Mouse (Mus musculus): Measurements from ENCODE around the gene Il13ra2. TPM values are rescaled to one million over a fixed set of nuclear protein-coding genes. Genes with fewer than 3 reads are reported as not detected.
"Not testable (repeated sequence)": the region's sequence is repeated elsewhere in the genome, so short reads cannot be mapped to it uniquely, and the experiment has no call there.

Gene Il13ra2
- total RNA-seq (2021): 1 to 10 TPM in 1 of 2 experiments, under 1 TPM in 1; 0.67 to 1.6 TPM
- long read RNA-seq, experiment 1, partial matches to known transcripts: 0 of 1 reads
- long read RNA-seq, experiment 1, other reads (novel, unspliced or antisense): 1 of 1 reads
- long read RNA-seq, experiment 2, partial matches to known transcripts: 0 of 3 reads
- long read RNA-seq, experiment 2, other reads (novel, unspliced or antisense): 3 of 3 reads

DNA sequence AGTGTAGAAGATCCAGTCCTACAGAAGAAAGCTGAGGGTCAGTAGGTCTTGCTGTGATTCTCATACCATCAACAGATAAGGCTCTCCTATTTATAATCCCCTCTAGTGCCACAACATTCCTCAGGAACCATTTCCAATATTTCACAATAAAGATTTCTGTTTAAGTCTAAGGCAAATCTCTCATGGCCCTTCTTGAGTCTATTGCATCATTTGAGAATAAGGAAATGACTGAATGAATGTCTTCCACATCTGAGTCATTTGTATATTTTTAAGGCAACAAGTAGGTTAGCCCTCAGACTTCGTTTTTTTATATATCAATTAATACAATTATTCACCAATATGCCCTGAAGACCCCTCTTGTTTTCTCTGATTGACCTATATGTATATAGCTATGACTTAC is at the start of gene Il13ra2:
Il13ra2 (minus strand) TSS at position 64 of the 400 bp plus-strand sequence.
- DNase-seq (ENCODE audit: low spot score in 2 of 2): no peak

GRCm38 (mm10) chrX:147453610-147454009 is 24.6 kb upstream of the Il13ra2 start, which contains the start of gene Vmn1r239-ps:
Gene Vmn1r239-ps (minus strand): TSS chrX:147453710.
- not testable (repeated sequence) for DNase-seq (ENCODE audit: low spot score in 2 of 2)

- no peak for DNase-seq (ENCODE audit: low spot score in 2 of 2)
Observed at GRCm38 (mm10) chrX:147443386-147443785, 14.4 kb upstream of the Il13ra2 start.

- DNase-seq (ENCODE audit: low spot score in 2 of 2): no peak
Observed at GRCm38 (mm10) chrX:147435400-147435799, 6.4 kb upstream of the Il13ra2 start.

GRCm38 (mm10) chrX:147429753-147430152 is 761 bp upstream of the Il13ra2 start:
- no peak for DNase-seq (ENCODE audit: low spot score in 2 of 2)

DNA sequence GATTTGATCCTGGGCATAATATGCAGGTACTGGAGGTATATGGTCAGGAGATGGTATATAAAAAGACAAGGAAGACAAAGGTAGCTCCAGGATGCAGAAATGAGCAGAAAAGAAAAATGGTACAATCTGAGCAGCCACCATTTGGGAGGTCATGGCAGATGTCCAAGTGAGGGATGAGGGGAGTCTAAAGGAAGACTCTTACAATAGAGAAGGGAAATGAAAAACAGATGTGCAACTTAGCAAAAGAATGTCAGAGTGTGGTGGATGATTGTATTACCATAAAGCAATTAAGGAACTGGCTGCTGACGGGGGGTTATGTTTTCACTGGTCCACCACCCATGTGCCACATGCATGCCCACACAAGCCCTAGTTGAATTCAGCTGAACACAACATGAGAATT is 35.5 kb downstream of the Il13ra2 start:
- no peak for DNase-seq (ENCODE audit: low spot score in 2 of 2)

- no peak for DNase-seq (ENCODE audit: low spot score in 2 of 2)
Observed at GRCm38 (mm10) chrX:147349167-147349566, 79.8 kb downstream of the Il13ra2 start.

Other genes with a start within 250 kb of the Il13ra2 start
- gene Vmn1r239-ps, start 24.5 kb upstream of the Il13ra2 start, total RNA-seq (2021): not detected
- 10 to 100 TPM; 28.0 to 29.0 TPM for gene Lrch2, start 124.9 kb upstream of the Il13ra2 start, total RNA-seq (2021)

All from layer of hippocampus, postnatal 14 days (tissue).